Mouse (Mus musculus) ES-Bruce4 (cell line): ENCODE measurements around the gene Cd44.

Source experiments
- CTCF ChIP-seq: IDR thresholded peaks from one replicate; pipeline ENCODE4 v1.8.1; 2011; ENCODE audit warnings: low read depth, low read length
- EP300 ChIP-seq: IDR thresholded peaks from 2 replicates; pipeline ENCODE4 v1.6.1; 2011; ENCODE audit warnings: low read depth, low read length; ENCODE audit not compliant: insufficient read depth

GRCm38 (mm10) chr2:102865354-102865752, 36.1 kb downstream of the Cd44 start:
- TF ChIP-seq EP300 (no peak), CTCF (no peak)
